Mouse (Mus musculus) lung, adult 2 months (tissue): ENCODE measurements around the gene Hist1h2bq.

Experiments
- CTCF ChIP-seq: fragments of 200-500 bp; IDR thresholded peaks from 2 replicates; pipeline ENCODE4 v1.5.1; 2011; ENCODE audit warnings: mild to moderate bottlenecking, low read length, control low read depth; ENCODE audit not compliant: insufficient read depth
- POLR2A ChIP-seq: fragments of 200-500 bp; IDR thresholded peaks from 2 replicates; pipeline ENCODE4 v1.6.1; 2011; ENCODE audit warnings: low read depth, mild to moderate bottlenecking, control low read depth, low read length, borderline replicate concordance; ENCODE audit errors: extremely low read depth

DNA sequence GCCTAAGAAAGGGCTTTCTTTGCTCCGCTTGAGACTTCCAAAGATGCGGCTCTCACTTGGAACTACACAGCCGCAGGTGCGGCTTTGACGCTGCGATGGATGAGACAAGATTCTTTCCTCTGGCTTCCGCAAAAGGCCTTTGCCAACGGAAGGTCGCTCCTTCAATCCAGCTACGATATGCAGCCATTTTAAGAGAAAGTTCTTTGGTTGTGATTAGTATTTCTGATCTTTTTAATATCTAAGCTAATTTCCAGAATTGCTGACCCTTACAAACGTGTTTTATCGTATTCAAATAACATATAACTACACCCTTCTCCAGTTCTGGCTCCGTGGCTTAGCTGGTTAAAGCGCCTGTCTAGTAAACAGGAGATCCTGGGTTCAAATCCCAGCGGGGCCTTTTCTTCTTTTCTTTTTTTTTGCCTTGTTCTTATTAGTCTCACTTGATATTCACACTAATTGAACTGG lies 45.7 kb upstream of the Hist1h2bq start:
- TF ChIP-seq CTCF (no peak), POLR2A (no peak)
